Mouse (Mus musculus) heart, adult 11 months (tissue): Measurements from ENCODE around the gene Scml4.

Experiments
- DNase-seq: peaks from one replicate; pipeline ENCODE4 v3.0.0; 2022

Gene Scml4

GRCm38 (mm10) chr10:42951078-42952045, 91.2 kb downstream of the Scml4 start:
- DNase-seq = peak; percentile 86

GRCm38 (mm10) chr10:42952046-42952420, 91.9 kb downstream of the Scml4 start:
- DNase-seq = peak; percentile 92

GRCm38 (mm10) chr10:42953601-42954000, 93.4 kb downstream of the Scml4 start:
- peak; percentile 82 for DNase-seq

- DNase-seq = no peak
Observed at GRCm38 (mm10) chr10:42955205-42955604, 95.0 kb downstream of the Scml4 start.

- DNase-seq = peak; percentile 94
Observed at GRCm38 (mm10) chr10:42957881-42958651, 97.9 kb downstream of the Scml4 start.

- no peak for DNase-seq
Observed at GRCm38 (mm10) chr10:42958686-42959085, 98.5 kb downstream of the Scml4 start.

GRCm38 (mm10) chr10:42961771-42962170, 101.6 kb downstream of the Scml4 start:
- peak; percentile 96 for DNase-seq

- peak; percentile 92 for DNase-seq
Observed at GRCm38 (mm10) chr10:42962181-42962601, 102.0 kb downstream of the Scml4 start.

- DNase-seq = peak; percentile 97
Observed at GRCm38 (mm10) chr10:42962655-42963054, 102.5 kb downstream of the Scml4 start.

- DNase-seq = peak; percentile 80
Observed at GRCm38 (mm10) chr10:42963061-42963460, 102.9 kb downstream of the Scml4 start.

GRCm38 (mm10) chr10:42968332-42968731, 108.2 kb downstream of the Scml4 start:
- DNase-seq = no peak

GRCm38 (mm10) chr10:42972504-42973172, 112.5 kb downstream of the Scml4 start:
- DNase-seq = peak; percentile 95

- DNase-seq = no peak
Observed at GRCm38 (mm10) chr10:42973537-42973936, 113.4 kb downstream of the Scml4 start.

- peak; percentile 82 for DNase-seq
Observed at GRCm38 (mm10) chr10:42976577-42976976, 116.4 kb downstream of the Scml4 start.

GRCm38 (mm10) chr10:42978346-42978745, 118.2 kb downstream of the Scml4 start:
- no peak for DNase-seq

GRCm38 (mm10) chr10:42980999-42981757, 121.0 kb downstream of the Scml4 start:
- no peak for DNase-seq

GRCm38 (mm10) chr10:42984886-42985285, 124.7 kb downstream of the Scml4 start:
- DNase-seq = no peak

- peak; percentile 93 for DNase-seq
Observed at GRCm38 (mm10) chr10:42987594-42988052, 127.5 kb downstream of the Scml4 start.

GRCm38 (mm10) chr10:42988627-42989026, 128.5 kb downstream of the Scml4 start:
- peak; percentile 83 for DNase-seq

- peak; percentile 79 for DNase-seq
Observed at GRCm38 (mm10) chr10:42989910-42990309, 129.7 kb downstream of the Scml4 start.

GRCm38 (mm10) chr10:42991018-42991417, 130.8 kb downstream of the Scml4 start:
- DNase-seq = peak; percentile 74

GRCm38 (mm10) chr10:42994331-42994782, 134.2 kb downstream of the Scml4 start:
- peak; percentile 94 for DNase-seq
